Mouse (Mus musculus): ENCODE results near the gene Banp.

- TF ChIP-seq ZC3H11A (IDR thresholded peaks at IDR 0.05; ENCODE audit: borderline replicate concordance, low read depth, low read length): no peak
- TF ChIP-seq MAFK (IDR thresholded peaks at IDR 0.05; ENCODE audit: insufficient read depth, low read depth, low read length): no peak
- no peak for TF ChIP-seq HCFC1 (IDR thresholded peaks at IDR 0.05; ENCODE audit: borderline replicate concordance, insufficient read depth, low read length)
Observed at GRCm38 (mm10) chr8:122035543-122035942, 86.0 kb downstream of the Banp start.
